Mouse (Mus musculus) myocyte (in vitro differentiated cells): ENCODE results near the gene Chrne.

Experiments used
- E2F4 ChIP-seq: IDR thresholded peaks from one replicate; pipeline ENCODE4 v1.6.1; 2011; ENCODE audit warnings: mild to moderate bottlenecking, control low read depth, moderate library complexity; ENCODE audit not compliant: insufficient read depth
- MYOG ChIP-seq, 3 experiments: IDR thresholded peaks; one replicate each; pipeline ENCODE4 v1.6.1; 2011; ENCODE audit warnings: control low read depth in 2 of 3, low read depth in 2 of 3, mild to moderate bottlenecking in 2 of 3; ENCODE audit not compliant: insufficient read length in 2 of 3, control insufficient read depth in 1 of 3, insufficient read depth in 1 of 3
- TCF12 ChIP-seq: IDR thresholded peaks from one replicate; pipeline ENCODE4 v1.6.1; 2011; ENCODE audit warnings: mild to moderate bottlenecking, control low read depth; ENCODE audit not compliant: poor library complexity, insufficient read depth, severe bottlenecking

- no peak for TF ChIP-seq E2F4
- TF ChIP-seq TCF12: no peak
- TF ChIP-seq MYOG (IDR thresholded peaks at IDR 0.05; ENCODE audit: control insufficient read depth in 1 of 3, insufficient read depth in 1 of 3, insufficient read length in 2 of 3, low read depth in 2 of 3): no peak
These were observed 24.6 kb downstream of the Chrne start for GRCm38 (mm10) chr11:70594253-70594989.
